Mouse (Mus musculus) spleen, postnatal 14 days (tissue): Measurements from ENCODE around the gene Rai14.

ENCODE experiments used
- DNase-seq, 2 experiments: peaks; one replicate each; pipeline ENCODE4 v3.0.0; 2021 to 2022; ENCODE audit warnings: low spot score in 2 of 2

Rai14 gene

DNA sequence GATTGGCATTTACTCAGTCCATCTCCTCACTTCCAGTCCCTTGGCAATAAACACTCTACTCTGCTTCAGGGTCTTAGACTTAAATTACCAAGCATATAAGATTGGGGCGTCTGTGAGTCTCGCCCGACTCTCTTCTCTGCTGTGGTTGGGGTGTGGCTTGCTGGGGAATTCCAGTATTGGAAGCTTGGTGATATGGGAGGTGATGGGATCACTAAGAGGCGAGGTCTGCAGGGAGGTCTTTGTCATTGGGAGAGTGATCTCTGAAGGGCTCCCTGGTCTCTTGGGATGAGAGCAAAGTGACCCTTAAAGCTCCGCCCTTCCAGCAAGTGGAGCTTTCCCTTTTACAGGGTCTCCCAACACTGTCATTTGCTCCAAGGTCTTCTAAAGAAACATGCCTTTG lies 23.5 kb downstream of the Rai14 start:
- no peak for DNase-seq

- no peak for DNase-seq
Measured at GRCm38 (mm10) chr15:10690219-10690618, 24.2 kb downstream of the Rai14 start.

DNA sequence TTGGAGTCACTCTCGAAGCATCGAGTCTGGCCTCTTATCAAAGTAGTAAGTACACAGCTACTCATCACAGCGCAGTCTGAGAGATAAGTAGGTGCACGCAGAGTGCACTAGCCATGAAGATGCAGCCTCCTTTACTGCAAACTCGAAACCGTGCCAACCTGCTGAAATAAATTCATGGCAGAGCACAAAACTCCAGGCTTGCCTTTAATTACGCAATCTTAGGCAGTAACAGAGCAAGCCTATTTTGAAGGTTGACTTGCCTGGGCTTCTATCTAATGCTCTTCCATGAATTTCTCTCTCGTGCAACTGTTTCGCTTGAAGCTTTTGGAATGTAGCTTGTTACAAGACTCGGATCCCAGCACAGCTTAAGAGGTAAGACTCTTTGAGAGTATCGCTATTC lies 25.1 kb downstream of the Rai14 start:
- DNase-seq, result no peak

GRCm38 (mm10) chr15:10688686-10689085 lies 25.7 kb downstream of the Rai14 start:
- no peak for DNase-seq

GRCm38 (mm10) chr15:10687365-10687764 lies 27.1 kb downstream of the Rai14 start:
- DNase-seq, result no peak

DNA sequence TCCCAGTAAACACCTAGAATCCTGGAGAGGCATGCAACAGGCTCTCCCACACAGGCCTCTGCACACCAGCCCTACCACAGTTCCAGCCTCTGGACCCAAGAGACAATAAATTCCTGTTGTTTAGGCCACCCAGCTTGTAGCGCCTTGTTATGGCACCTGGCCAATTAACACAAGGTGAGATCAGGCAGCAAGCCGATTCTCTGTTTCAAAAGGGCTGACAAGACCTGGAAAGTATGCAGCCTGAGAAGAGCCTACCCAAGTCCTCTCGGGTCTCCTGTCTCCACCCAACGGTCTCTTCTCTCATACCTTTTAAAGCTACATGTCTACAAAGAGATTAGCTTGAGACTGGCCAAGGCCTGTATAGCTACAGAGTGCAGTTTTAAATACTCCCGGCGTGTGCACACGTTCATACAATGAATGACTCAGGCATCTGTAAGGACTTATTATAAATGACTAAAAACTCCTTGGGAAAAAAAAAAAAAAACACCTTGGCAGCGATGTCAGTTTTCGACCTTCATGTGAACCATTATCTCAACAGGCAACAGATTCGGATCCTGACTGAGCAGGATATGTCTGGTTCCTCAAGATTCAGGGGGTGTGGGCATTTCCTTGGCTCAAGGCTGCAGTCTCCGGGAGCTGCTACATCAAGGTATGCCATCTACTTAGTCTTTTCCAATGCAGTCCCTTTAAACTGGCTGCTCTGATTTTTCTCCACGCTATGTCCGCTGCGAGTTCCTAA lies 28.6 kb downstream of the Rai14 start:
- DNase-seq, result no peak

DNA sequence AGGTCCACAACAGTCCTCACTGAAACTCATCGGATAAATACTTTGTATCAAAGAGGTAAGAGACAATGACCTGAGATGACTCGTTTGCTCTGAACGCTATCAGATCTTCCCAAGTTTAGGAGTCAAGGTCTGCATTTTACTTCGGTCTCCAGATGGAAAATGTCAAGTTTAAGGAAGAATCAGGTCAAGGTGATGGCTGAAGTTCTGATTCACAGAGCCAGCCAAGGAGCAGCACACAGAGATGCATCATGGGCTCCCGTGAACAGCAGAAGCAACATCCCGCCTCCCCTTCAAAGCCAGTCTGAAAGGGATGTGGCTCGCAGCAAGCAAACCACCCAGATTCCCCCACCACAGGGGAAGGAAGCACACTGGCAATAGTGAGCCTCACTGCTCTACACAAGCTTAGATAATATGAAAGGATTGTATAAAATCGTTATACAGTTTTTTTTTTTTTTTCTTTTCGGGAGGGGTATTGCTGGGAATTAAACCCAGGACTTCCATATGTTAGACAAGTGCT lies 30.7 kb downstream of the Rai14 start:
- DNase-seq, result no peak

- DNase-seq, result no peak
Measured at GRCm38 (mm10) chr15:10680514-10680913, 33.9 kb downstream of the Rai14 start.

DNA sequence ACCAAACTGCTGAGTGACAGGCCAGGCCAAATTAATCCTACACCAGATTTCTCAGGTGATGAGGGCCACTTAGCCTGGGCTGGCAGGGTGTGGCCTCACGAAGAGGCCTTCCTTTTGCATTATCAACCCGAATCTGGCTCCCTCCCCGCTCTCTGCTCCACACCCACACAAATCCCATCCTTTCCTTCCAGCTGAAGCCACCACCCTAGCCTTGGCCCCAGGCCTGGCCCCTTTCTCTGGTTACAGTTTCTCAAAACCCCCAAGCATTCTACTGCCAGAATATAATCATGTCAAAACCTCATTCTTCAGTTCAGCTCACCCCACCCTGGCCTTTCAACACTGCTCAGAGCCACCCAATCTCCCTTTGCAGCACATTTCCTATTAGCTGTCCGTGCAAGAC lies 34.9 kb downstream of the Rai14 start:
- DNase-seq, result no peak

DNA sequence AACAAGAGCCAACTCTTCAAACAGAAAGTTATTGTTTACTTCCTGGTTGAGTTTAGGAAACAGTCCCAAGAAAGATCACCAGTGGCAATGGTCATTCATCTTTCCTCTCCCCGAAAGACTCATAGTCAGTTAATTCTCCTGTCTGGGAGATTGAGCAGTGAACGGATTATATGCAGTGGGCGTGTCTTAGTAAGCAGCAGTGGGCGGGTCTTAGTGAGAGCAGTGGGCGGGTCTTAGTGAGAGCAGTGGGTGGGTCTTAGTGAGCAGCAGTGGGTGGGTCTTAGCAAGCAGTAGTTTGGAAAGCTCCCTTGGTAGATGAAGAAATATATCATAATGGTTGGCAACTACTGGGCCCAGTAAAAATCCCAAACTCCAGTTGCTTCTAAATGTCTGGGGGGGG lies 38.6 kb downstream of the Rai14 start:
- DNase-seq, result no peak

DNA sequence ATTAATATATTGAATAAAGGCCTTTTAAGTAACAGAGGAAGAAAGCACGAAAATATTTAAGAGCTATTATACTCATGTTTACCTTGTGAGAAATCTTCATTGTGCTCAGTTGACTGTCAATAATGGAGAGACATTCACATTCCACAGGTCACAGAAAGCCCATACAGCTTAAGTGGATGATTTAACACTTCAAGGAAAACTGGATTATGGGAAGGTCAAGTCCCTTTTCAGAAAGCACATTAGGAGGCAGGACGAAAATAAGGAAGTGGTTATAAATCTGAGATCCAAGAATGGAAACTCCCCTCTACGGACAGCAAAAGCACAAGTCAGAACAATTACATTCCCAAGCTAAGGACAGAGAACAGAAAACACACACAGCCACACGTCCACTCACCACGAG lies 41.5 kb downstream of the Rai14 start:
- DNase-seq, result no peak

DNA sequence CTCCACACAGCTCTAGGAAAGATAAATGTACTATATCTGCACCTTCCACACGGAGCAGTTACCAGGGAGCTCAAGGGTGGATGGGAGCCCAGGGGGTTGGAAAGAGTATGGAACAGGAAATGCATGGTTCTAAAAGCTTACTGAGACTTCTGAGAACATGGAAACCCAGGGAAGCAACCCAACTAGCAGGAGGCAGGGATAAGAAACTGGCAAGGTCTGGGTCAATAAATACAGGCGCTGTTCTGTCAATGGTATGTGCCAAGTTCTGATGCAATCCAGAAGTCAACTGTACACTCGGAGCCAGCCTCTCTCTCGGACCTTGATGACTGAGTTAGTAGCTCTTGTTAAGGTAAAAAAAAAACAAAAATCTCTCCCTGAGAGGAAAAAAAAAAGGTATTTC lies 42.6 kb downstream of the Rai14 start:
- DNase-seq, result no peak

- DNase-seq, result no peak
Measured at GRCm38 (mm10) chr15:10670107-10670506, 44.3 kb downstream of the Rai14 start.

- DNase-seq, result no peak
Measured at GRCm38 (mm10) chr15:10668120-10668900, 46.1 kb downstream of the Rai14 start.

DNA sequence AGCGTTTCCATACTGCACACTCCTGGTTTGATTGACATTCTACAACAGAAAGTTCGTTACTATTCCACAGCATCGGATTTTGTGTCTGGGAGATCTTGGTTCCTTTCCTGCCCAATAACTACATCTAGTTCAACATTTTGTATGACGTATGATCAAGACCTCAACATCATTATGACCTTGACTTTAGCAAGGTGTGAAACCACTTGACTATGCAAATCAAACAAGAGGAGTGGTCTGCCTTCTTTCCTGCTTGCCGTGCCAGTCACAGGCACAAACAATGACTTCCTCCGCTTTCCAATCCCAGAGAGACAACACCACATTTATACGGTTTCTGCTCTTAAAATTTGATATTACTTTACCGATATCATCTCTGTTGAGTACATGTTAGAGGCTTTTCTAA lies 48.6 kb downstream of the Rai14 start:
- no peak for DNase-seq

- DNase-seq, result no peak
Measured at GRCm38 (mm10) chr15:10664529-10664898, 49.9 kb downstream of the Rai14 start.

GRCm38 (mm10) chr15:10663793-10664528 lies 50.5 kb downstream of the Rai14 start:
- no peak for DNase-seq

- no peak for DNase-seq
Measured at GRCm38 (mm10) chr15:10661961-10662606, 52.3 kb downstream of the Rai14 start.

GRCm38 (mm10) chr15:10658803-10659202 lies 55.6 kb downstream of the Rai14 start:
- no peak for DNase-seq

DNA sequence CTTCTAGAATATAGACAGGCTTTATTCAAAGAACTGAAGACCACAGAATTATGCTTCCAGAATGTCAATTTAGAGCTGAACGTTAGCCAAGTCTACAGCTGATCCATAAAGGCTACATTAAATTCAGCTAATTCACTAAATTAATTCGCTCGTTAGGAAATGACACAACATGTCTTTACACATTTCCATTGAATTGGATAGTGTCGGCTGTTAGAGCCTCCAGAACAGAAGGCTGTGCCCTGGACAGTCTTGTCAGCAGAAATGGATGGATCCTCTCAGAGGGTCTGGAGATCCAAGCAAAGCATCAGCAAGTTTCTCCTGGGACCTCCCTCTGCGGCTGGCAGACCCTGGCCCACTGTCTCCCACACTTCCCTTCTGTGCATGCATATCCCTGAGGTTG lies 58.3 kb downstream of the Rai14 start:
- DNase-seq, result no peak

DNA sequence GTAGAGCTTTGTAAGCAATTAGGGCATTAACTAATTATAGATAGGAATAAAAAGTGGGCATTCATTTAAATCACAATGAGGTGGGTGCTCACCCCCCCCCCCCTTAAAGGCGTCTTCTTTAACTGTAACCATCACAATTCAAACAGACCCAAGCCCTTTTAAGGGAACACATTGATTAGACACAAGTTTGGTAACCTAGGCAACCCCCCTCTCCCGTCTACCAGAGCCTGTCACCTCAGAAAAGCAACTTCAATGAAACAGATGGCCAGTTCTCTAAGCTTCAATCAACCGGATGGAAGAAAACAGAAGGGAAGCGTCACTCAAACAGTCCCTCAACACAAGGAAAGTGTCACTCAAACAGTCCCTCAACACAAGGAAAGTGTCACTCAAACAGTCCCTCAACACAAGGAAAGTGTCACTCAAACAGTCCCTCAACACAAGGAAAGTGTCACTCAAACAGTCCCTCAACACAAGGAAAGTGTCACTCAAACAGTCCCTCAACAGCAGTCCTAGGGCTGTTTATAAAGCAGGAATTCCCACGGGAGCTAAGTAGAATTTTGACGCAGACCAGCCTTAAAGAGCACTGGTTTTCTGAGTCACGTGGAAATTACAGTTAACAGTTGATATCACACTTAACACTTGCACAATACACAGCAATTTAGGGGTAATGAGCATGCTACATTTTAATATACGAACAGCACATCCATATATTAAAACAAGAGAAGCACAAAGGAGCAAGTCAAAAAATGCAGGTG lies 59.1 kb downstream of the Rai14 start:
- DNase-seq, result no peak
